Mouse (Mus musculus) lung, adult 2 months (tissue): ENCODE measurements around the gene Prep.

Experiments
- CTCF ChIP-seq: fragments of 200-500 bp; IDR thresholded peaks from 2 replicates; pipeline ENCODE4 v1.5.1; 2011; ENCODE audit warnings: mild to moderate bottlenecking, low read length, control low read depth; ENCODE audit not compliant: insufficient read depth
- POLR2A ChIP-seq: fragments of 200-500 bp; IDR thresholded peaks from 2 replicates; pipeline ENCODE4 v1.6.1; 2011; ENCODE audit warnings: low read depth, mild to moderate bottlenecking, control low read depth, low read length, borderline replicate concordance; ENCODE audit errors: extremely low read depth

- TF ChIP-seq POLR2A (no peak), CTCF (peak; percentile 61)
These were observed 47.5 kb downstream of the Prep start for GRCm38 (mm10) chr10:45114462-45114861.
